Mouse (Mus musculus): ENCODE measurements around the gene Mfsd6. TPM values are rescaled to one million over a fixed set of nuclear protein-coding genes. Genes with fewer than 3 reads are reported as not detected.
"Not testable (repeated sequence)": the region's sequence is repeated elsewhere in the genome, so short reads cannot be mapped to it uniquely, and the experiment has no call there.

Mfsd6 gene
- total and polyA plus RNA-seq, 3 experiments: 0.36 to 0.89 (median 0.47) TPM

GRCm38 (mm10) chr1:52707030-52707429, 20.2 kb downstream of the Mfsd6 start:
- H3K27ac ChIP-seq (ENCODE audit: insufficient read depth, low read depth): no peak overlapping the region
- H3K9me3 ChIP-seq (replicated peaks; ENCODE audit: low read length): no peaks in the 10 kb centered on the region
- no peak overlapping the region for H3K4me2 ChIP-seq (ENCODE audit: insufficient read depth, low read depth, poor library complexity, severe bottlenecking)
- no peaks in the 10 kb centered on the region for H3K4me1 ChIP-seq (ENCODE audit: control insufficient read depth in 1 of 2, insufficient read depth in 2 of 2)
- TF ChIP-seq BHLHE40 (IDR thresholded peaks at IDR 0.05; ENCODE audit: low read depth, low read length): no peak
- TF ChIP-seq USF1 (IDR thresholded peaks at IDR 0.05; ENCODE audit: low read depth, low read length): no peak
- TF ChIP-seq ZKSCAN1 (IDR thresholded peaks at IDR 0.05; ENCODE audit: borderline replicate concordance, low read depth, low read length): no peak
- TF ChIP-seq IRF4 (IDR thresholded peaks at IDR 0.05; ENCODE audit: low read depth, low read length): no peak
- no peak for TF ChIP-seq NRF1 (IDR thresholded peaks at IDR 0.05; ENCODE audit: low read depth, low read length)
- TF ChIP-seq TCF12 (IDR thresholded peaks at IDR 0.05; ENCODE audit: low read depth, low read length): no peak
- no peak for TF ChIP-seq USF2 (conservative IDR thresholded peaks at IDR 0.05; ENCODE audit: low read depth, low read length)
- TF ChIP-seq MAX (IDR thresholded peaks at IDR 0.05; ENCODE audit: low read length): no peak
- no peak for TF ChIP-seq EP300 (IDR thresholded peaks at IDR 0.05; ENCODE audit: low read length)
- no peak for TF ChIP-seq POLR2AphosphoS2 (IDR thresholded peaks at IDR 0.05; ENCODE audit: low read depth, low read length)
- no peak for TF ChIP-seq CTCF (conservative IDR thresholded peaks at IDR 0.05 in 1 of 2, IDR thresholded peaks at IDR 0.05 in 1 of 2; ENCODE audit: low read depth in 2 of 2, low read length in 2 of 2)
- in situ Hi-C loops (cut with MboI; ENCODE audit: low pct_ligation_motif_present, low pct_unique_long_range_greater_than_20kb, low sequenced_read_pairs) (no loop called here), dilution Hi-C loops (cut with MboI; ENCODE audit: extremely low pct_ligation_motif_present, extremely low pct_unique_long_range_greater_than_20kb, low sequenced_read_pairs) (no loop called here)
- no peaks in the 10 kb centered on the region for H3K79me2 ChIP-seq (replicated peaks; ENCODE audit: control insufficient read depth, extremely low read depth, insufficient read depth, poor library complexity, severe bottlenecking)
- no peaks in the 10 kb centered on the region for H3K36me3 ChIP-seq (replicated peaks in 1 of 2; ENCODE audit: control insufficient read depth in 1 of 2, insufficient read depth in 1 of 2, low read length in 1 of 2)
- no peak for DNase-seq (ENCODE audit: extremely low read depth)
- no peaks in the 10 kb centered on the region for H3K27me3 ChIP-seq (replicated peaks)
- H3K9ac ChIP-seq (ENCODE audit: insufficient read depth, low read depth): no peak overlapping the region
- H3K4me3 ChIP-seq (replicated peaks in 1 of 3; ENCODE audit: low read depth in 2 of 3, low read length in 2 of 3, poor library complexity in 1 of 3): no peak overlapping the region

GRCm38 (mm10) chr1:52702738-52703491, 24.3 kb downstream of the Mfsd6 start:
- H3K27ac ChIP-seq (ENCODE audit: insufficient read depth, low read depth): no peak overlapping the region
- no peak for DNase-seq (ENCODE audit: extremely low read depth)

GRCm38 (mm10) chr1:52701941-52702340, 25.3 kb downstream of the Mfsd6 start:
- no peak for TF ChIP-seq ZNF384 (IDR thresholded peaks at IDR 0.05; ENCODE audit: low read depth, low read length)
- TF ChIP-seq CHD2 (IDR thresholded peaks at IDR 0.05; ENCODE audit: low read length): no peak
- no peak for TF ChIP-seq IRF4 (IDR thresholded peaks at IDR 0.05; ENCODE audit: low read depth, low read length)
- no peak for TF ChIP-seq JUN (IDR thresholded peaks at IDR 0.05; ENCODE audit: insufficient read depth, low read depth, low read length)
- TF ChIP-seq MYC (IDR thresholded peaks at IDR 0.05; ENCODE audit: low read depth, low read length): no peak
- DNase-seq (ENCODE audit: extremely low read depth): no peak

More at GRCm38 (mm10) chr1:52702738-52703491, 24.3 kb downstream of the Mfsd6 start:
- in situ Hi-C loops (cut with MboI; ENCODE audit: low pct_ligation_motif_present, low pct_unique_long_range_greater_than_20kb, low sequenced_read_pairs) (no loop called here), dilution Hi-C loops (cut with MboI; ENCODE audit: extremely low pct_ligation_motif_present, extremely low pct_unique_long_range_greater_than_20kb, low sequenced_read_pairs) (no loop called here)
- no peak overlapping the region for H3K4me2 ChIP-seq (ENCODE audit: insufficient read depth, low read depth, poor library complexity, severe bottlenecking)
- no peak overlapping the region for H3K9ac ChIP-seq (ENCODE audit: insufficient read depth, low read depth)
- H3K27me3 ChIP-seq (replicated peaks): no peaks in the 10 kb centered on the region
- no peaks in the 10 kb centered on the region for H3K79me2 ChIP-seq (replicated peaks; ENCODE audit: control insufficient read depth, extremely low read depth, insufficient read depth, poor library complexity, severe bottlenecking)
- TF ChIP-seq UBTF (IDR thresholded peaks at IDR 0.05; ENCODE audit: low read depth, low read length) (no peak), ELF1 (IDR thresholded peaks at IDR 0.05; ENCODE audit: low read depth, low read length) (no peak), MAX (IDR thresholded peaks at IDR 0.05; ENCODE audit: low read length) (no peak), USF2 (conservative IDR thresholded peaks at IDR 0.05; ENCODE audit: low read depth, low read length) (no peak), JUN (IDR thresholded peaks at IDR 0.05; ENCODE audit: insufficient read depth, low read depth, low read length) (no peak), MYC (IDR thresholded peaks at IDR 0.05; ENCODE audit: low read depth, low read length) (no peak), TCF12 (IDR thresholded peaks at IDR 0.05; ENCODE audit: low read depth, low read length) (no peak)
- H3K4me3 ChIP-seq (replicated peaks in 1 of 3; ENCODE audit: low read depth in 2 of 3, low read length in 2 of 3, poor library complexity in 1 of 3): no peak overlapping the region
- no peaks in the 10 kb centered on the region for H3K36me3 ChIP-seq (replicated peaks in 1 of 2; ENCODE audit: control insufficient read depth in 1 of 2, insufficient read depth in 1 of 2, low read length in 1 of 2)
- H3K4me1 ChIP-seq (ENCODE audit: control insufficient read depth in 1 of 2, insufficient read depth in 2 of 2): no peaks in the 10 kb centered on the region
- no peaks in the 10 kb centered on the region for H3K9me3 ChIP-seq (replicated peaks; ENCODE audit: low read length)

GRCm38 (mm10) chr1:52694456-52694855, 32.8 kb downstream of the Mfsd6 start:
- DNase-seq (ENCODE audit: extremely low read depth); H3K36me3 ChIP-seq (replicated peaks in 1 of 2; ENCODE audit: control insufficient read depth in 1 of 2, insufficient read depth in 1 of 2, low read length in 1 of 2); H3K27ac ChIP-seq (ENCODE audit: insufficient read depth, low read depth); H3K4me2 ChIP-seq (ENCODE audit: insufficient read depth, low read depth, poor library complexity, severe bottlenecking); H3K9me3 ChIP-seq (replicated peaks; ENCODE audit: low read length); in situ Hi-C loops (cut with MboI; ENCODE audit: low pct_ligation_motif_present, low pct_unique_long_range_greater_than_20kb, low sequenced_read_pairs); H3K9ac ChIP-seq (ENCODE audit: insufficient read depth, low read depth); H3K79me2 ChIP-seq (replicated peaks; ENCODE audit: control insufficient read depth, extremely low read depth, insufficient read depth, poor library complexity, severe bottlenecking); H3K4me3 ChIP-seq (replicated peaks in 1 of 3; ENCODE audit: low read depth in 2 of 3, low read length in 2 of 3, poor library complexity in 1 of 3); H3K27me3 ChIP-seq (replicated peaks); dilution Hi-C loops (cut with MboI; ENCODE audit: extremely low pct_ligation_motif_present, extremely low pct_unique_long_range_greater_than_20kb, low sequenced_read_pairs); H3K4me1 ChIP-seq (ENCODE audit: control insufficient read depth in 1 of 2, insufficient read depth in 2 of 2): not testable (repeated sequence)

More at GRCm38 (mm10) chr1:52701941-52702340, 25.3 kb downstream of the Mfsd6 start:
- H3K4me1 ChIP-seq (ENCODE audit: control insufficient read depth in 1 of 2, insufficient read depth in 2 of 2): no peaks in the 10 kb centered on the region
- H3K79me2 ChIP-seq (replicated peaks; ENCODE audit: control insufficient read depth, extremely low read depth, insufficient read depth, poor library complexity, severe bottlenecking): no peaks in the 10 kb centered on the region
- H3K9me3 ChIP-seq (replicated peaks; ENCODE audit: low read length): no peaks in the 10 kb centered on the region
- no peak overlapping the region for H3K4me2 ChIP-seq (ENCODE audit: insufficient read depth, low read depth, poor library complexity, severe bottlenecking)
- no peak overlapping the region for H3K4me3 ChIP-seq (replicated peaks in 1 of 3; ENCODE audit: low read depth in 2 of 3, low read length in 2 of 3, poor library complexity in 1 of 3)
- no peaks in the 10 kb centered on the region for H3K36me3 ChIP-seq (replicated peaks in 1 of 2; ENCODE audit: control insufficient read depth in 1 of 2, insufficient read depth in 1 of 2, low read length in 1 of 2)
- dilution Hi-C loops (cut with MboI; ENCODE audit: extremely low pct_ligation_motif_present, extremely low pct_unique_long_range_greater_than_20kb, low sequenced_read_pairs) (no loop called here), in situ Hi-C loops (cut with MboI; ENCODE audit: low pct_ligation_motif_present, low pct_unique_long_range_greater_than_20kb, low sequenced_read_pairs) (no loop called here)
- no peak overlapping the region for H3K27ac ChIP-seq (ENCODE audit: insufficient read depth, low read depth)
- H3K9ac ChIP-seq (ENCODE audit: insufficient read depth, low read depth): no peak overlapping the region
- H3K27me3 ChIP-seq (replicated peaks): no peaks in the 10 kb centered on the region
